Mouse (Mus musculus) heart, embryonic 16.5 days (tissue): ENCODE results near the gene Erc2. TPM values are rescaled to one million over a fixed set of nuclear protein-coding genes. Genes with fewer than 3 reads are reported as not detected.

ENCODE experiments used
- ATAC-seq: fragments of 200-750 bp; cut with Nextera tagmentation; replicated peaks from 2 replicates; pipeline ENCODE4 v1.8.0; 2017; ENCODE audit warnings: moderate number of reproducible peaks; ENCODE audit not compliant: insufficient read depth, low FRiP score; ENCODE audit errors: extremely low read depth
- H3K27ac ChIP-seq: fragments of 300-500 bp; sonication (generic); 2 replicates; pipeline ENCODE4 v1.5.1; 2014; ENCODE audit warnings: mild to moderate bottlenecking, low read length, control low read depth, moderate library complexity
- H3K27me3 ChIP-seq: fragments of 300-500 bp; sonication (generic); 2 replicates; pipeline ENCODE4 v1.6.1; 2014; ENCODE audit warnings: low read length, mixed read lengths; ENCODE audit not compliant: control insufficient read depth, insufficient read depth
- H3K36me3 ChIP-seq: fragments of 300-500 bp; sonication (generic); 2 replicates; pipeline ENCODE4 v1.6.1; 2014; ENCODE audit not compliant: control insufficient read depth, insufficient read depth
- H3K4me1 ChIP-seq: fragments of 300-500 bp; sonication (generic); 2 replicates; pipeline ENCODE4 v1.6.1; 2014; ENCODE audit warnings: low read length, mixed read lengths; ENCODE audit not compliant: control insufficient read depth, insufficient read depth
- H3K4me2 ChIP-seq: fragments of 300-500 bp; sonication (generic); 2 replicates; pipeline ENCODE4 v1.6.1; 2014; ENCODE audit warnings: low read depth, mild to moderate bottlenecking, control low read depth, low read length
- H3K4me3 ChIP-seq: fragments of 300-500 bp; sonication (generic); 2 replicates; pipeline ENCODE4 v1.5.1; 2014; ENCODE audit warnings: mild to moderate bottlenecking, control low read depth, low read length
- H3K9ac ChIP-seq: fragments of 300-500 bp; sonication (generic); 2 replicates; pipeline ENCODE4 v1.6.1; 2014; ENCODE audit warnings: low read length, control low read depth
- H3K9me3 ChIP-seq: fragments of 300-500 bp; sonication (generic); replicated peaks from 2 replicates; pipeline ENCODE4 v1.6.1; 2016; ENCODE audit warnings: low read length; ENCODE audit not compliant: control insufficient read depth
- WGBS: fragments of 180-500 bp; shearing (Covaris S2); extraction: QIAGEN DNeasy Blood & Tissue Kit; methylation state at CpG from one replicate; pipeline ENCODE4 v1.1.7; 2014; 5-methylcytosine and 5-hydroxymethylcytosine counted together
- polyA plus RNA-seq: library from polyadenylated mRNA; unstranded; fragments of >200 nt; fragmentation: Nextera tagmentation; extraction: Ambion mirVana; gene quantifications from 2 replicates; pipeline ENCODE4 v1.2.1, GENCODE M21; 2015

Erc2 gene
- polyA plus RNA-seq, 1 experiment from 2014 or later = 1.5 TPM

DNA sequence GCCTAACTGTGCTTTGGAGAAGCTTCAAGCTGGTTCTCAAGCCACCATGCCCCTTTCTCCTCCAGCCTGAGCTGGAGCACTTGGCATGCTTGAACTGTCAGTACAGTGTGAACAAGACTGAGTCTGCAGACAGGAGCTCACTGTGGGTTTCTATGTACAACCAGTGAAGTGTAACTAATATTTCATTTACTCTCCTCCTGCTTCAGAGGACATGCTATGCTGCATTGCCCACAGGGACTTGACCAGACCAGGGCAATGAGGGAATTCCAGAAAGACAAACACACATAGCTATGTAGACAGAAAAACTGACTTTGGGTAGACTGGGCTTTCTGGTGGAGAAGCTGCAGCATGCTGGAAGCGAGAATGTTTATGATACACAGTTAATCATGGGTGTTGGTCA, 311.3 kb downstream of the Erc2 start:
- Histone ChIP-seq H3K4me2 (no peak overlapping the region), H3K4me1 (no peaks in the 10 kb centered on the region), H3K27ac (no peak overlapping the region), H3K27me3 (0 out of 2 replicates have a peak, but pooled peaks cover 2% of the 10 kb centered on the region), H3K36me3 (no peaks in the 10 kb centered on the region), H3K4me3 (no peak overlapping the region), H3K9me3 (no peaks in the 10 kb centered on the region), H3K9ac (no peak overlapping the region)
- WGBS = 74% methylated on average over 1 of the region's 1 CpGs
- ATAC-seq = no peak

DNA sequence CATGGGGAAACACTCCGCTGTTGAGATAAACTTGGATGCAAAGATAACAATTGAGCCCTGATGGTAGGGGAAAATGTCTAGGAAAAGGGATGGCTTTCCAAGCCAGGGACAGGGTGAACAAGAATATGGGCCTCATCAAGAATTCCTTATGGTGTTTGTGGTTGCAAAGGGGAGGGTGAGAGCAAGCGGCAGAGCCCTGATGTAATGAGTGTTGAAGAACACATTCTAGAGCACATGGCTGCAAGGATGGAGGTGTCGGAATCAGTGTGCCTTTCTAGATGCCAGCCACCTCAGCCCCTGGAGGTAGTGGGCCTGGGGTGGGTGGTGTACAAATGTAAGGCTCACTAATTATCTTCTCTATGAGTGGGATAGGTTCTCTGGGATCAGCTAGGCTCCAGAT, 313.5 kb downstream of the Erc2 start:
- Histone ChIP-seq H3K27me3 (0 out of 2 replicates have a peak, but pooled peaks cover 2% of the 10 kb centered on the region), H3K4me1 (no peaks in the 10 kb centered on the region), H3K36me3 (no peaks in the 10 kb centered on the region), H3K9ac (no peak overlapping the region), H3K4me2 (no peak overlapping the region), H3K9me3 (no peaks in the 10 kb centered on the region), H3K4me3 (no peak overlapping the region), H3K27ac (no peak overlapping the region)
- 87% methylated on average over 3 of the region's 3 CpGs for WGBS
- ATAC-seq = no peak

DNA sequence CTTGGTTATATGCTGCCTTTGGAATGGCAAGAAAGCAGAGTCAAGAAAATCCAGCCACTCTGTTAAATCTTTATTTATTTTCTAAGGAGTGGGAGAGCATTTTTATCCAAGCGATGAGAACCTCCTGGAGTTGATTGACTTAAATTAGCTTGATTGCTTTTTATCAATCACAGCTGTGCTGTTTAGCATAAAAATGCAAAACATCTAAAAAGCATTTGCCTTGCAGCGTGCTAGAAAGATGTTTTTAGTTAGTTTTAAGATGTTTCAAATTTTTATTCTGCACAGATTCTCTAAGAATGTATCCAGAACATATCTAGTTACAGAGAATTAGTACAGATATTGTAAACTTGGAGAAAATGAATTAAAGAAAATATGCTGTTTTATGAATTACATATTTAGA, 315.7 kb downstream of the Erc2 start:
- WGBS = 75% methylated on average over 2 of the region's 2 CpGs

DNA sequence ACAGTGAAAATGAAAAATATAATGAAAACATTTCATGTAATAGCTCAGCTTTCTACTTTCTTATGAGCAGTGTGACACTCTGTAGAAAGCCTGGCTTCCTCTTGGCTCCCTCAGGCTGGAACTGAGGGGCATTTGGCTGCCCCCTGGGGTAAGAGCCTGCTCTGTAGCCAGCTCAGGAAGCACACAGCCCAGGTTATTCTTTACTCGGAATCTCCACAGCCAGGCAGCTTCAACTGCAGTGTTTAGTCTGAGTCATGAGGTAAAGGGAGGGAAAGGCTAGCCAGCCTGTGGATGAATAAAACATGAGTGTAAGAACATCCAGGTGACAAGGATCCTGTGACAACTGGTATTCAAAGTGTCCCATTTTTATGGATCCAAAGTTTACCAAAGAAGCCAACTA, 323.0 kb downstream of the Erc2 start:
- Histone ChIP-seq H3K4me2 (no peak overlapping the region), H3K4me1 (0 out of 2 replicates have a peak, but pooled peaks cover 2% of the 10 kb centered on the region), H3K4me3 (no peak overlapping the region), H3K9me3 (no peaks in the 10 kb centered on the region), H3K36me3 (no peaks in the 10 kb centered on the region), H3K9ac (no peak overlapping the region), H3K27ac (no peak overlapping the region), H3K27me3 (0 out of 2 replicates have a peak, but pooled peaks cover 3% of the 10 kb centered on the region)
- no peak for ATAC-seq
- WGBS = 47% methylated on average over 1 of the region's 1 CpGs

More for the DNA sequence above, 315.7 kb downstream of the Erc2 start:
- H3K4me1 ChIP-seq = no peaks in the 10 kb centered on the region
- no peak overlapping the region for H3K9ac ChIP-seq
- H3K36me3 ChIP-seq = no peaks in the 10 kb centered on the region
- 0 out of 2 replicates have a peak, but pooled peaks cover 2% of the 10 kb centered on the region for H3K27me3 ChIP-seq
- no peak overlapping the region for H3K4me2 ChIP-seq
- H3K9me3 ChIP-seq = no peaks in the 10 kb centered on the region
- ATAC-seq = no peak
- H3K27ac ChIP-seq = no peak overlapping the region
- H3K4me3 ChIP-seq = no peak overlapping the region

DNA sequence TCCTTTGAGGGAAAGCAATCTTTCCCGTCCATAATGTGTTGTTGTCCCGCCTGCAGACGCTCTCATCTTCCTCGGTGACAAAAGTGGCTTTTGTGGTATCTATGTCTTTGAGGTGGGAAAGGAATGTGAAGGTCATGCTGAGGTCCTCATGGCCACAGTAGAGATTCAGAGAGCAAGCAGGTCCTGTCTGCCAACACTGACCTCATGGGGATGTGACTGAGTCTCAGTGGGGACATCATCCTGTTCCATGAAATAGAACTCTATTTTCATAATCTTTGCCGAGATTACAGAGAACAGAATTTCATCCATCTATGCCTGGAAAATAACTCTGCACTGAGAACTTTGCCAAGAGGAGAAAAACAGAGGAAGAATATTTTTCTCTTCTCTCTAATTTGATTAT, 324.0 kb downstream of the Erc2 start:
- Histone ChIP-seq H3K4me3 (no peak overlapping the region), H3K9me3 (no peaks in the 10 kb centered on the region), H3K4me2 (no peak overlapping the region), H3K27me3 (0 out of 2 replicates have a peak, but pooled peaks cover 3% of the 10 kb centered on the region), H3K9ac (no peak overlapping the region), H3K27ac (no peak overlapping the region), H3K36me3 (no peaks in the 10 kb centered on the region), H3K4me1 (0 out of 2 replicates have a peak, but pooled peaks cover 2% of the 10 kb centered on the region)
- no peak for ATAC-seq
- WGBS = 40% methylated on average over 5 of the region's 5 CpGs

DNA sequence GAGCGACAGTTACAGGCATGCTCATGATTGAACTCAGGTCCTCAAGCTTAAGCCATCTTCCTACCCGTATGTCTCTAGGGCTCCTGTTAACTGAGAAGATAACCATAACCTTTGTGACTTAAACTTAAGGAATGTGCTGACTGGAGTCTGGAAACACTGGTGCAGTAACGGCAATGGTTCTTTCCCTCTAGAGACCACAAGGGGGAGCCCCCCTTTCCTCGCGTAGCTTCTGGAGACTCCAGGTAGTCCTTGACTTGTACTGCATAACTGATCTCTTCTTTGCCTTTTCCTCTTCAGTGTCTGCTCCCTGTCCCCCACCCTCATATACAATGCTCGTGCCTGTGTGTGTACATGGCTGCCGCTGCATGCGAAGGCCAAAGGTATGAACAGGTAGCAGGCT, 326.2 kb downstream of the Erc2 start:
- 0 out of 2 replicates have a peak, but pooled peaks cover 3% of the 10 kb centered on the region for H3K27me3 ChIP-seq
- H3K36me3 ChIP-seq = no peaks in the 10 kb centered on the region
- no peak for ATAC-seq
- 68% methylated on average over 8 of the region's 8 CpGs for WGBS
- H3K4me1 ChIP-seq = 0 out of 2 replicates have a peak, but pooled peaks cover 2% of the 10 kb centered on the region
- no peak overlapping the region for H3K27ac ChIP-seq
- no peak overlapping the region for H3K4me3 ChIP-seq
- H3K9ac ChIP-seq = no peak overlapping the region
- no peak overlapping the region for H3K4me2 ChIP-seq
- no peaks in the 10 kb centered on the region for H3K9me3 ChIP-seq

DNA sequence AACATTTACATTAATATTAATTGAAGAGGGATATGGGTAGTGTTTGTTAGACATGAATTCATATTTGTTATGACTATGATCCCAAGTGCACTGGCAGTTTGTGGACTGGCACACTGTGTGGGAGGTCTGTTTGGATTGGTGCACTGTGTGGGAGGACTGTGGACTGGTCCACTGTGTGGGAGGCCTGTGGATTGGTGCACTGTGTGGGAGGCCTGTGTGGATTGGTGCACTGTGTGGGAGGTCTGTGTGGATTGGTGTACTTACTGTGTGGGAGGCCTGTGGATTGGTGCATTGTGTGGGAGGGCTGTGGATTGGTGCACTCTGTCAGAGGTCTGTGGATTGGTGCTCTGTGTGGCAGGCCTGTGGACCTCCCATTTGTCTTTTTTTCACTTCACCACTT, 331.6 kb downstream of the Erc2 start:
- ATAC-seq = no peak
- no peaks in the 10 kb centered on the region for H3K9me3 ChIP-seq

DNA sequence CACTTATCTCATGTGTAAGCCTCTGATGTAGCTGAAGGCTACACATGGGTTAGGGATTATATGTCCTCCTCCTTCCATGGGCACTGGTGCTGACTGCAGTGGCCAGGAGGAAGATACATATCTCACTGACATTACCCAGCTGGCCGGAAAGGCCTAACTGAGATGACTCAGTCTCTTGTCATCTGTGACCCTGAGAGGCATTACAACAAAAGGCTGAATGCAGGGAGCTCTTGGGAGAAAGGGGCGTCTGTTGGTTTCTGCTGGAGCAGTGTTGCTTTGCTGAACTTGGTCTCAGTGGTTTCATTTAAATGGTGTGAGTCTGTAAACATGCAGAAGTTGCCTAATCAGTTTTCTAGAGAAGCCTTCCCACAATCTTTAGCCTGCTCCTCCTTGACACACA, 334.6 kb downstream of the Erc2 start:
- 0 out of 2 replicates have a peak, but pooled peaks cover 2% of the 10 kb centered on the region for H3K4me1 ChIP-seq
- no peaks in the 10 kb centered on the region for H3K27me3 ChIP-seq
- no peak overlapping the region for H3K4me3 ChIP-seq
- H3K36me3 ChIP-seq = no peaks in the 10 kb centered on the region
- no peak overlapping the region for H3K9ac ChIP-seq
- WGBS = 21% methylated on average over 2 of the region's 2 CpGs
- H3K27ac ChIP-seq = no peak overlapping the region
- no peak for ATAC-seq
- no peak overlapping the region for H3K4me2 ChIP-seq
- H3K9me3 ChIP-seq = no peaks in the 10 kb centered on the region

More for the DNA sequence above, 331.6 kb downstream of the Erc2 start:
- H3K4me3 ChIP-seq = no peak overlapping the region
- 0 out of 2 replicates have a peak, but pooled peaks cover 2% of the 10 kb centered on the region for H3K4me1 ChIP-seq
- no peak overlapping the region for H3K27ac ChIP-seq
- no peak overlapping the region for H3K9ac ChIP-seq
- H3K36me3 ChIP-seq = no peaks in the 10 kb centered on the region
- H3K27me3 ChIP-seq = no peaks in the 10 kb centered on the region
- H3K4me2 ChIP-seq = no peak overlapping the region

DNA sequence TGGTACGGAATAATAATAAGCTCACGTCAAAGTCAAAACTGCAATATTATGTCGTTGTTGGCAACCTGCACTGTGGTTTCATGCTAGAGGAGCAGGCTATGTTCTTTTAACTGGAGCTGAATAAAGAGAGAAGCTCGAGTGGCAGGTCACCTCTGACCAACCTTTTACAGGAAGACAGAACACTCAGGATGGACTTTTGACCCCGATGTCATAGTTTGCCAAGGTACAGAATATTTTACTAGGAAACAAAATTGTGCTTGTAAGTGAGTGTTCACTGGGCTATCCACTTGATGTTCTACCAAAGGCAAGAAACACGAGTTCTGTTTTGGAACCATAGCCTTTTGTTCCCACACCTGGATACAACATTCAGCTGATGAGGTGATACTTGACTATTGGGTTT, 351.5 kb downstream of the Erc2 start:
- 79% methylated on average over 6 of the region's 6 CpGs for WGBS
- no peak overlapping the region for H3K4me3 ChIP-seq
- no peak overlapping the region for H3K4me2 ChIP-seq
- no peak overlapping the region for H3K9ac ChIP-seq
- no peaks in the 10 kb centered on the region for H3K4me1 ChIP-seq
- no peak overlapping the region for H3K27ac ChIP-seq
- no peaks in the 10 kb centered on the region for H3K9me3 ChIP-seq
- ATAC-seq = no peak
- H3K36me3 ChIP-seq = no peaks in the 10 kb centered on the region
- H3K27me3 ChIP-seq = no peaks in the 10 kb centered on the region
